Mouse (Mus musculus) hindbrain, embryonic 14.5 days (tissue): ENCODE results near the gene Slc6a6. TPM values are rescaled to one million over a fixed set of nuclear protein-coding genes. Genes with fewer than 3 reads are reported as not detected.

Experiments
- ATAC-seq: fragments of 200-750 bp; cut with Nextera tagmentation; 2 replicates; pipeline ENCODE4 v1.8.0; 2017; ENCODE audit warnings: moderate number of reproducible peaks, mild to moderate bottlenecking, moderate TSS enrichment, moderate library complexity; ENCODE audit not compliant: low FRiP score
- DNase-seq: peaks from one replicate; pipeline ENCODE4 v3.0.0-alpha.2; 2015; ENCODE audit warnings: low spot score
- H3K27ac ChIP-seq: fragments of 300-500 bp; sonication (generic); 2 replicates; pipeline ENCODE4 v1.5.1; 2014; ENCODE audit warnings: mild to moderate bottlenecking, moderate library complexity
- H3K27me3 ChIP-seq: fragments of 300-500 bp; sonication (generic); 2 replicates; pipeline ENCODE4 v1.6.1; 2014; ENCODE audit warnings: mild to moderate bottlenecking, low read length, mixed read lengths; ENCODE audit not compliant: control insufficient read depth, insufficient read depth
- H3K36me3 ChIP-seq: fragments of 300-500 bp; sonication (generic); replicated peaks from 2 replicates; pipeline ENCODE4 v1.6.1; 2014; ENCODE audit not compliant: control insufficient read depth, insufficient read depth
- H3K4me1 ChIP-seq: fragments of 300-500 bp; sonication (generic); replicated peaks from 2 replicates; pipeline ENCODE4 v1.6.1; 2014; ENCODE audit warnings: antibody characterized with exemption, low read length, mixed read lengths; ENCODE audit not compliant: control insufficient read depth, insufficient read depth
- H3K4me2 ChIP-seq: fragments of 300-500 bp; sonication (generic); replicated peaks from 2 replicates; pipeline ENCODE4 v1.6.1; 2014; ENCODE audit warnings: mild to moderate bottlenecking, moderate library complexity
- H3K4me3 ChIP-seq: fragments of 300-500 bp; sonication (generic); replicated peaks from 2 replicates; pipeline ENCODE4 v1.5.1; 2014; ENCODE audit warnings: mild to moderate bottlenecking, low read length
- H3K9ac ChIP-seq: fragments of 300-500 bp; sonication (generic); 2 replicates; pipeline ENCODE4 v1.6.1; 2014
- H3K9me3 ChIP-seq: fragments of 300-500 bp; sonication (generic); 2 replicates; pipeline ENCODE4 v1.6.1; 2016; ENCODE audit warnings: low read length; ENCODE audit not compliant: control insufficient read depth
- WGBS: fragments of 180-500 bp; shearing (Covaris S2); extraction: QIAGEN DNeasy Blood & Tissue Kit; methylation state at CpG from one replicate; pipeline ENCODE4 v1.1.7; 2014; 5-methylcytosine and 5-hydroxymethylcytosine counted together
- polyA plus RNA-seq: library from polyadenylated mRNA; unstranded; fragments of >200 nt; fragmentation: Nextera tagmentation; extraction: Ambion mirVana; gene quantifications from 2 replicates; pipeline ENCODE4 v1.2.1, GENCODE M21; 2014

Slc6a6 gene
- polyA plus RNA-seq, 1 experiment from 2014 or later, result 98.5 TPM

DNA sequence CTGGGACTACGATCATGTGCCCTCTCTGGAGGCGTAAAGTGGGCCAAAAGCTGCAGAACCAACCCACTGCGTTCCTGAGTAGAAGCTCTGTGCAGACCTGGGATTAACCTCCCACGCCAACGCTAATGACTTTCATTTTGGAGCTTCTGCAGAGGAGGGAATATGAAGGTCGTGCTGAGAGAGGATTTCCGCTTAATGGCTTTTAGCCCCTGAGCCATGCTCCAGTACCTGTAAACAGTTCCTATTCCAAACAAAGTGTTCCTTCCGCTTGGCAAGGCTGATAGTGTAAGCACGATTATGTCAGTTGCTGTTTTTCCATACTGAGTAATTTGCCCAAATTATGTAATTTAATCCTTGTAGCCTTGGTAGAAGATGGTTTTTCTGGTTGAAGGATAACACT is 33.6 kb upstream of the Slc6a6 start:
- H3K27ac ChIP-seq, result no peak overlapping the region
- no peak for DNase-seq
- WGBS, result 88% methylated on average over 9 of the region's 9 CpGs
- no peak for ATAC-seq
- H3K9ac ChIP-seq, result no peak overlapping the region
- no peaks in the 10 kb centered on the region for H3K4me1 ChIP-seq
- H3K4me2 ChIP-seq, result no peak overlapping the region
- H3K36me3 ChIP-seq, result no peaks in the 10 kb centered on the region
- H3K27me3 ChIP-seq, result no peaks in the 10 kb centered on the region
- no peak overlapping the region for H3K4me3 ChIP-seq
- H3K9me3 ChIP-seq, result no peaks in the 10 kb centered on the region

DNA sequence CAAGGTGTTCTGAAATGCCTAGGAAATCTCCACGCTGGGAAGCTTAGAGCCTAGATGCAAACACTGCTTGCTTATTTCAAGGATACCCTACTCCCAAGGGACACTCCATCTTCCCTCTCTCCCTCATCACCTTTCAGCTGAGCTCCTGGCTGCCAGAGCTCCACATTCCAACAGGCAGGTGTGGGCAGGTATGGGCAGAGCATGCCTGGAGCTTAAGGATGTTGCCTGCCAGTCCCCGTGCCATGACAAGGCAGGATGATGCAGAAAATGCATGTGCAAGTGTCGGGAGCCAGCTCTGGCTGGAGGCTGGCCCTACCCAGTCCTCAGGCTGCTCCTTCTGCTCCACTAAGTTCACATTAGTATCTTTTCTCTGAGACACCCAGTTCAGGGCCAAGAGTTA is 31.6 kb upstream of the Slc6a6 start:
- no peaks in the 10 kb centered on the region for H3K9me3 ChIP-seq
- no peak overlapping the region for H3K27ac ChIP-seq
- no peaks in the 10 kb centered on the region for H3K36me3 ChIP-seq
- H3K4me3 ChIP-seq, result no peak overlapping the region
- H3K27me3 ChIP-seq, result no peaks in the 10 kb centered on the region
- WGBS, result 82% methylated on average over 3 of the region's 3 CpGs
- ATAC-seq, result no peak
- H3K9ac ChIP-seq, result no peak overlapping the region
- no peak for DNase-seq
- no peak overlapping the region for H3K4me2 ChIP-seq
- no peaks in the 10 kb centered on the region for H3K4me1 ChIP-seq

DNA sequence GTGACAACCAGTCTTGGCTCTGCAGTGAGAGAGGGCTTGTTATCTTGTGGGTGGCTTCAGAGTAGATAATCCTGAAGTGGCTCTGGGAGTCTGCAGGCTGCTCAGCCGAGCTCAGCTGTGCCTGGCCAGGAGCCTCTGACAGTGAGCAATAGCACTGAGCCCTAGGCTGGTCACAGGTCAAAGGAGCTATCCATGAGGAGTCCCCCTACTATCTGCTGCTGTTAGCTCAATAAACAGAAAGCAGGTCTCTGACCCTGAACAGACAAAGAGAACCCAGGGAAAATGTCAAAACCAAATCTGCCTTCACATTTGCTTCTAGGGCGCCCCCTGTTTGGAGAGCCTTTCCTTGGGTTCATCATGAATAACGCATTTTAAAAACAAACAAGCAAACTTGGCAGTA is 28.6 kb upstream of the Slc6a6 start:
- Histone ChIP-seq H3K9me3 (no peaks in the 10 kb centered on the region), H3K27ac (no peak overlapping the region), H3K4me2 (no peak overlapping the region), H3K4me1 (no peaks in the 10 kb centered on the region), H3K27me3 (no peaks in the 10 kb centered on the region), H3K4me3 (no peak overlapping the region), H3K36me3 (no peaks in the 10 kb centered on the region), H3K9ac (no peak overlapping the region)
- WGBS, result 47% methylated on average over 3 of the region's 3 CpGs
- DNase-seq (no peak), ATAC-seq (no peak)

DNA sequence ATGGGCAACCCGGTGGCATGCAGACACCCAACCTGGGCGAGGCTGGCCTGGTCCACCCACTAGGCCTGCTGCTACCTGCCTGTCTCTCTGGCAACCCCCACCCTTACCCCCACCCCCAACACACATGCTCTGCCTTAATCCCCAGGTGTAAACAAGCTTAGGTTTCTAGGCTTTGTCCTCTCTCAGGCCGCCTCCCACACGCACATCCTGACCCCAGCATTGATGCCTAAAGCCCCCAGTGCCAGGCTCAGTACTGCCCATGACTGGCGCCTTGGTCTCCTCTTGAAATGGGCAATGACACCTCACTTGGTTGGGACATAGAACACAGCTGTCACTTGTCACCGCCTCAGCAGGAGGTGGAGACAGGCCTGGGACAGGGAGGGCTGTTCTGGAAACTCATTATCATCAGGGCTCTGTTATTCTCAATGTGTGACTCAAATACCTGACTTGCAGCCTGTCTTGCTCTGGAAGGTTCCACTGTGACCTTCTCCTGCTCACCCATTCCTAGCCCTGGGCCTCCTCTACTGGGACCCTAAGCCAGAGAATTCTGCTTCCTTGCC is 27.9 kb upstream of the Slc6a6 start:
- no peaks in the 10 kb centered on the region for H3K36me3 ChIP-seq
- DNase-seq, result no peak

DNA sequence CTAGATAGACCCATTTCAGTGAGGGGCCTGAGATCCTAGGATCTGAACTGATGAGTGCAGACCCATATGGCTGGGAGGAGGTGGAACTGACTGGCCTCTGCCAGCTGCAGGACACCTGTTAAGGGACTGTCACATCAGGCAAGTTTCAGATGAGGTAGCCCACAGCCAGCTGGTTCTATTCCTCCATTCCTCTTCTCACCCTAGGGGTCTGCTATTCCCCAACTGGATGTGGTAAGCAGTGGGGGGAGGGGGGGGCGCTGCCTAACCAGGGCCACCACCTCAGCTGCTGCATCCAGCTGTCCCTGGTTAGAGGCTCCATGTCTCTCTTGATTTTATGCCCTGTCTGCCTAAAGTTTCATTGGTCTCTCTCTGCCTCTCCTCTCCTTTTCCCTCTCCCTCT is 25.6 kb upstream of the Slc6a6 start:
- Histone ChIP-seq H3K27ac (no peak overlapping the region), H3K9me3 (no peaks in the 10 kb centered on the region), H3K4me2 (no peak overlapping the region), H3K9ac (no peak overlapping the region), H3K36me3 (no peaks in the 10 kb centered on the region), H3K27me3 (no peaks in the 10 kb centered on the region), H3K4me1 (no peaks in the 10 kb centered on the region), H3K4me3 (no peak overlapping the region)
- no peak for ATAC-seq
- WGBS, result no CpG with 5 or more reads among the region's 1 CpGs
- no peak for DNase-seq

More for the DNA sequence above, 27.9 kb upstream of the Slc6a6 start:
- no peaks in the 10 kb centered on the region for H3K9me3 ChIP-seq
- H3K4me2 ChIP-seq, result no peak overlapping the region
- 59% methylated on average over 6 of the region's 6 CpGs for WGBS
- no peak for ATAC-seq
- no peak overlapping the region for H3K4me3 ChIP-seq
- no peak overlapping the region for H3K9ac ChIP-seq
- H3K27ac ChIP-seq, result no peak overlapping the region
- H3K4me1 ChIP-seq, result no peaks in the 10 kb centered on the region
- H3K27me3 ChIP-seq, result no peaks in the 10 kb centered on the region

DNA sequence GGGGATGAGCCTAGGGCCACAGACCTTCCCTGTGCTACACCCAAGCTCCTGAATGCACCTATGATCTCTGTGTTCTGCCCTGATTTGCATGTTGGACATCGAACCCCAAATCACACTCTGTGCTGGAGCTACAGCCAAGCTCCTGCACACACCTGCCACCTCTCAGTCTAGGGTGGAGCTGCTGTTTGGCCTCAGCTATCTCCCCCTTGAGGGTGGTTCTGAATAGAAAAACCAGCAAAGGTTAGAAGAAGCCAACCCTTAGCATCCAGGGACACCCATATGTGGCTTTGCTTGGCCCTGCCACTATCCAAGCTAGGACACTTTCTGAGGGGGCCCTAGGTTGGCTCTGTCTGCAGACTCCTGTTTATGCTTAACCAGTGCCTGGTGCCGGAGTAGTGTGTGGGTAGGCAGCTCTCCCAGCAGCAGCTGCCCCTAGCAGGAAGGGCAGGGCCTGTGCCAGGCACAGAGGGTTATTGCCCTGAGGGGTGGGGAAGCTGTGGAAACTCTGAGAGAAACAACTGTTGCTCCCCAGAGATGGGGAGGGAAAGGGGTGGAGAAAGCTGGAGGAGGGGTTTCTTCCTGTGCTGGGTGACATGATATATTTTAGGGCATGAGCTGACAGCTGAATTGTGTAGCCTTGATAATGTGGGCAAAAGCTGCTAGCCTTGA is 23.9 kb upstream of the Slc6a6 start:
- Histone ChIP-seq H3K4me3 (no peak overlapping the region), H3K36me3 (no peaks in the 10 kb centered on the region), H3K9ac (no peak overlapping the region), H3K4me2 (no peak overlapping the region), H3K4me1 (no peaks in the 10 kb centered on the region), H3K9me3 (no peaks in the 10 kb centered on the region), H3K27ac (no peak overlapping the region), H3K27me3 (no peaks in the 10 kb centered on the region)
- DNase-seq (no peak), ATAC-seq (no peak)
- WGBS, result 62% methylated on average over 2 of the region's 2 CpGs

DNA sequence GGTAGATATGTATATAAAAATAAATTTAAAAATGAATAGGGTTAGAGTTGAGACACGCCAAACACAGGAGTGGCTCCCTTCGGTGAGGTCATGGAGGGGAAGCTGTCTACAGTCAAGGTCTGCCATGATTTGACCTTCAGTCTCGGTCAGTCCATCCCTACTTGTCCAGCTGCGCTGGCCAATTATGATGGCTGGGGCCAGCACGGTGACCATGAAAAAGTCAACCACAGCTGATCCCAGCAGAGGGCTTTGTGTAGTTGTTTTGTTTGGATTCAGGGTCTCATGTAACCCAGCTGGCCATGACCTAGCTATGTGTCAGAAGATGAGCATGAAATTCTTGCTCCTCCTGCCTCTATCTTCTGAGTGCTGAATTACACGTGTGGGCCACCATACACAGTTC is 21.6 kb upstream of the Slc6a6 start:
- Histone ChIP-seq H3K27ac (no peak overlapping the region), H3K4me3 (no peak overlapping the region), H3K4me1 (no peaks in the 10 kb centered on the region), H3K36me3 (no peaks in the 10 kb centered on the region), H3K9me3 (no peaks in the 10 kb centered on the region), H3K27me3 (no peaks in the 10 kb centered on the region), H3K9ac (no peak overlapping the region), H3K4me2 (no peak overlapping the region)
- 77% methylated on average over 6 of the region's 6 CpGs for WGBS
- DNase-seq (no peak), ATAC-seq (no peak)

DNA sequence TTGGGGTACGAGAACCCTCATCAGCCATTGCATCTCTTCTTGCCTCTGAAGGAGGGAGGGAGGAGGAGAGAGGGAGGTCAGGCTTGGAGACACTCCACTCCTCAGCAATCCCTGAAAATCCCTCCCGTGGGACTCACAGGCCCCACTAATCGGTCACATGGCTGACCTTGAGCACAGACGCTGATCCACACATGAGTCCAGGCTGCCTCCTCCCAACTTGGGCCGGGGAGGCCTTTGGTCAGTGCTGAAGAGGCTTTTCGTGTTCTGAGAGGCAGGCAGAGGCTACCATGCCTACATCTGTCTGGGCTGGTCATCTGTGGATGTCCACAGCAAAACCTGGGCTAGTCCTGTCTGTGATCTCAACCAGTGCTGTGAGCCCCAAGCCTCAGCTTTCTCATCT is 20.2 kb upstream of the Slc6a6 start:
- Histone ChIP-seq H3K4me2 (no peak overlapping the region), H3K9me3 (no peaks in the 10 kb centered on the region), H3K27ac (no peak overlapping the region), H3K4me1 (no peaks in the 10 kb centered on the region), H3K27me3 (no peaks in the 10 kb centered on the region), H3K36me3 (no peaks in the 10 kb centered on the region), H3K4me3 (no peak overlapping the region), H3K9ac (no peak overlapping the region)
- ATAC-seq (no peak), DNase-seq (no peak)
- WGBS, result 81% methylated on average over 6 of the region's 6 CpGs

DNA sequence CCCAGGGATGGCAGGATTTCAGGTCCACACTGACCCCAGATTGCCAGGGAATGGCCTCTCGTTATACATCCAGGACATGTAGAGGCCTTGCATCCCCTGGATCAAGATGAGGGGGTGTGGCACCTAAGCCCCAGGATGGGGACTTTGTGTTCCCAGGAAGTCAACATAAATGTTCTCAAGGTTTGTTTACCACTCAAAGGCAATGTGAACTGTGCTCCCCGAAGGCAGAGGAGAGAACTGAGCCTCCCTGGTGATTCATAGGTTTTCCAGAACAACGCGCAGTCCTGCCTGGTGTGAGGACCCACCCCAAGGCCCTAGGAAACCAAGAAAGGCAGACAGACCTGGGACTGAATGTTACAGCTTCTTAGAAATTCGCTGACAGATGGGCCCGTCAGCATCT is 18.6 kb upstream of the Slc6a6 start:
- Histone ChIP-seq H3K4me2 (no peak overlapping the region), H3K27me3 (no peaks in the 10 kb centered on the region), H3K27ac (no peak overlapping the region), H3K36me3 (no peaks in the 10 kb centered on the region), H3K4me1 (no peaks in the 10 kb centered on the region), H3K4me3 (no peak overlapping the region), H3K9ac (no peak overlapping the region), H3K9me3 (no peaks in the 10 kb centered on the region)
- 91% methylated on average over 6 of the region's 6 CpGs for WGBS
- no peak for DNase-seq
- no peak for ATAC-seq
